Mouse (Mus musculus): ENCODE results near the gene Clstn2.

DNA sequence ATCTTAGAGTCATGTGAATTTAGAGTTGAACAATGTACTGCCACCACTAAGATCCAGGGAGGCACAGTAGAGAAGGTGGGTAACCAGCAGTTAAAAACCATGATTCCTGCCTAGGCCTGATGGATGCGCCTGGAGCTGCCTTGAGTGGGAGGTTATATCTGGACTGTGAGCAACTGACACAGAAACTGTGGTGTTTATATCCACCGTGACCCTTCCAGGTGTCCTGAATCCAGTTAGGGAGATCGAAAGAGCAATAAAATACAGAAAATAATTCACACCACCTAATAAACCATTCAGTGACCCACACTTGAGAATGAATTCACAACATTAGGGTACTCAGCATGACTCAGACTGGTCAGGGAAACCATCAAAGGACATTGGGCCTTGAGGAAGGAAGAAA, 141.6 kb downstream of the Clstn2 start:
- TF ChIP-seq POLR2A (IDR thresholded peaks at IDR 0.05; ENCODE audit: low read depth, low read length) (no peak), CTCF (conservative IDR thresholded peaks at IDR 0.05; ENCODE audit: insufficient read depth, insufficient read length, low read depth, low read length) (no peak)
